In genomic region chr6:136173191-136173896, GRCm38 (mm10) we compare ENCODE assay signal across 8 mouse cellular contexts. TPM values are rescaled to one million over a fixed set of nuclear protein-coding genes. Genes with fewer than 3 reads are reported as not detected.
DNase-seq lines count a peak whose midpoint lies in the region; ATAC-seq and TF ChIP-seq lines count a peak whose summit lies in the region.

Gene Grin2b (minus strand): TSS chr6:136173511.

- peak within 1 kb of the TSS; percentile 38; the same call in 1 of the 2 replicates for H3K4me3 ChIP-seq in G1E (ENCODE audit: low read depth, low read length)
- peak within 1 kb of the TSS; percentile 61 for H3K4me3 ChIP-seq in forebrain, embryonic 12.5 days (replicated peaks)
- no peak within 1 kb of the TSS for H3K4me3 ChIP-seq in liver, postnatal 0 days (ENCODE audit: low read depth, low read length)

- peaks cover 58% of the 10 kb centered on the region for H3K9me3 ChIP-seq in G1E (replicated peaks)
- H3K9me3 ChIP-seq in forebrain, embryonic 12.5 days = no peaks in the 10 kb centered on the region
- no peaks in the 10 kb centered on the region for H3K9me3 ChIP-seq in liver, postnatal 0 days (ENCODE audit: low read length)

- H3K27me3 ChIP-seq in G1E (ENCODE audit: insufficient read depth, low read length) = no peaks in the 10 kb centered on the region
- H3K27me3 ChIP-seq in forebrain, embryonic 12.5 days = peaks cover 55% of the 10 kb centered on the region
- H3K27me3 ChIP-seq in liver, postnatal 0 days (ENCODE audit: insufficient read depth, low read length) = peaks cover 20% of the 10 kb centered on the region

- peak within 1 kb of the TSS; percentile 98 for H3K4me2 ChIP-seq in forebrain, embryonic 12.5 days
- no peak within 1 kb of the TSS; the same call in 1 of the 2 replicates for H3K4me2 ChIP-seq in liver, postnatal 0 days (ENCODE audit: low read depth, low read length)

- DNase-seq in cerebellum, adult 9-11 months = peak; percentile 21
- no peak for DNase-seq in G1E (ENCODE audit: low spot score)
- peak; percentile 35 to 53 for DNase-seq in kidney, postnatal 4 days
- DNase-seq in liver, postnatal 0 days = no peak
- DNase-seq in right cerebral cortex, postnatal 14 days = peak; percentile 73
- no peak for DNase-seq in testis, postnatal 14 days (ENCODE audit: low spot score)

- no peaks in the 10 kb centered on the region for H3K36me3 ChIP-seq in G1E (replicated peaks)
- H3K36me3 ChIP-seq in forebrain, embryonic 12.5 days (replicated peaks) = no peaks in the 10 kb centered on the region
- no peaks in the 10 kb centered on the region for H3K36me3 ChIP-seq in liver, postnatal 0 days (replicated peaks; ENCODE audit: insufficient read depth, low read length)

- TF ChIP-seq CTCF in G1E (IDR thresholded peaks at IDR 0.05; ENCODE audit: low read depth, low read length) = no peak
- TF ChIP-seq CTCF in liver, postnatal 0 days (IDR thresholded peaks at IDR 0.05; ENCODE audit: low read depth) = 0 out of 2 replicates have a peak, but pooled peaks have one; percentile 17

- peak within 1 kb of the TSS; percentile 65 for H3K27ac ChIP-seq in forebrain, embryonic 12.5 days
- H3K27ac ChIP-seq in liver, postnatal 0 days (ENCODE audit: low read depth) = no peak within 1 kb of the TSS

- no peak for ATAC-seq in cerebellum, adult (ENCODE audit: insufficient number of reproducible peaks, low FRiP score, low TSS enrichment)
- no peak for ATAC-seq in G1E (ENCODE audit: extremely low read depth, insufficient number of reproducible peaks, low FRiP score, poor library complexity, severe bottlenecking)
- peak; percentile 76 for ATAC-seq in forebrain, embryonic 12.5 days (ENCODE audit: low FRiP score)
- no peak for ATAC-seq in liver, postnatal 0 days

- no peak for TF ChIP-seq EP300 in liver, postnatal 0 days (IDR thresholded peaks at IDR 0.05; ENCODE audit: low read depth)

- 2% methylated on average over 14 of the region's 30 CpGs for WGBS in forebrain, embryonic 12.5 days
- 4% methylated on average over 21 of the region's 30 CpGs for WGBS in liver, postnatal 0 days (ENCODE audit: insufficient replicate concordance)

- no peaks in the 10 kb centered on the region for H3K4me1 ChIP-seq in G1E (ENCODE audit: insufficient read depth, low read depth, low read length)
- peaks cover 17% of the 10 kb centered on the region for H3K4me1 ChIP-seq in forebrain, embryonic 12.5 days
- H3K4me1 ChIP-seq in liver, postnatal 0 days (ENCODE audit: insufficient read depth) = no peaks in the 10 kb centered on the region

- H3K9ac ChIP-seq in forebrain, embryonic 12.5 days = peak within 1 kb of the TSS; percentile 63
- no peak within 1 kb of the TSS for H3K9ac ChIP-seq in liver, postnatal 0 days (replicated peaks)

RNA-seq across cellular contexts. Expression of gene Grin2b, which starts in this region (rescaled TPM):
- total RNA-seq in G1E (2014; fragmentation: Nextera tagmentation) (not detected in 2 replicates), G1E (2017) (0.05 and 0.06 TPM in 2 replicates)
- not detected in 2 replicates for polyA plus RNA-seq in G1E (2012)
- 7.3 and 9.5 TPM in 2 replicates for polyA plus RNA-seq in forebrain, embryonic 12.5 days (2016; fragmentation: Nextera tagmentation; extraction: Ambion mirVana)
- polyA plus RNA-seq in liver, postnatal 0 days (2015; fragmentation: Nextera tagmentation; extraction: Ambion mirVana) = 0.45 and 0.46 TPM in 2 replicates

Comparison
In these comparisons a context has a peak if more than half of its experiments do, and no peak if none do; other contexts are left out.
1. DNase-seq: peak in cerebellum, adult 9-11 months (single experiment), kidney, postnatal 4 days (2 of 2) and right cerebral cortex, postnatal 14 days (single experiment); none in G1E (single experiment), liver, postnatal 0 days (single experiment) and testis, postnatal 14 days (single experiment).